Mouse (Mus musculus): ENCODE measurements around the gene Cd40. TPM values are rescaled to one million over a fixed set of nuclear protein-coding genes. Genes with fewer than 3 reads are reported as not detected.

Gene Cd40
- polyA plus RNA-seq, 2 experiments = 2.4 to 3.0 TPM

GRCm38 (mm10) chr2:165106585-165106984 lies 51.2 kb downstream of the Cd40 start:
- 27% methylated on average over 18 of the region's 18 CpGs for WGBS (ENCODE audit: insufficient replicate concordance)
- no peaks in the 10 kb centered on the region for H3K36me3 ChIP-seq (replicated peaks; ENCODE audit: control insufficient read depth, insufficient read depth, low read depth)
- H3K9ac ChIP-seq (replicated peaks) = no peak overlapping the region
- no peak for ATAC-seq (ENCODE audit: insufficient read depth)
- no peaks in the 10 kb centered on the region for H3K4me1 ChIP-seq (replicated peaks; ENCODE audit: control insufficient read depth in 2 of 2, insufficient read depth in 2 of 2, low read length in 1 of 2)
- H3K4me2 ChIP-seq (ENCODE audit: low read depth) = no peak overlapping the region
- no peak overlapping the region for H3K27ac ChIP-seq
- peaks cover 14% of the 10 kb centered on the region for H3K27me3 ChIP-seq (ENCODE audit: control insufficient read depth, insufficient read depth, low read length)
- DNase-seq (ENCODE audit: low read depth in 3 of 3, low spot score in 3 of 3) = no peak
- no peak for TF ChIP-seq CTCF (IDR thresholded peaks at IDR 0.05; ENCODE audit: low read depth)
- TF ChIP-seq EP300 (IDR thresholded peaks at IDR 0.05; ENCODE audit: low read depth) = no peak
- no peaks in the 10 kb centered on the region for H3K9me3 ChIP-seq (ENCODE audit: control insufficient read depth, low read length)
- no peak overlapping the region for H3K4me3 ChIP-seq (ENCODE audit: insufficient read depth in 1 of 2, low read depth in 2 of 2, low read length in 2 of 2)

GRCm38 (mm10) chr2:165112149-165112548 lies 56.7 kb downstream of the Cd40 start:
- H3K4me3 ChIP-seq (ENCODE audit: insufficient read depth in 1 of 2, low read depth in 2 of 2, low read length in 2 of 2) = no peak overlapping the region
- ATAC-seq (ENCODE audit: insufficient read depth) = 0 out of 2 replicates have a peak, but pooled peaks have one; percentile 33
- H3K4me1 ChIP-seq (replicated peaks; ENCODE audit: control insufficient read depth in 2 of 2, insufficient read depth in 2 of 2, low read length in 1 of 2) = no peaks in the 10 kb centered on the region
- peaks cover 34% of the 10 kb centered on the region for H3K27me3 ChIP-seq (ENCODE audit: control insufficient read depth, insufficient read depth, low read length)
- no peak overlapping the region for H3K9ac ChIP-seq (replicated peaks)
- TF ChIP-seq EP300 (IDR thresholded peaks at IDR 0.05; ENCODE audit: low read depth) (no peak), CTCF (IDR thresholded peaks at IDR 0.05; ENCODE audit: low read depth) (peak; percentile 79)
- H3K27ac ChIP-seq = no peak overlapping the region
- no peak overlapping the region for H3K4me2 ChIP-seq (ENCODE audit: low read depth)
- no peaks in the 10 kb centered on the region for H3K9me3 ChIP-seq (ENCODE audit: control insufficient read depth, low read length)
- H3K36me3 ChIP-seq (replicated peaks; ENCODE audit: control insufficient read depth, insufficient read depth, low read depth) = no peaks in the 10 kb centered on the region
- DNase-seq (ENCODE audit: low read depth in 3 of 3, low spot score in 3 of 3) = peak; percentile 45 to 50 (median 46)
- under 1% methylated on average over 53 of the region's 54 CpGs for WGBS (ENCODE audit: insufficient replicate concordance)

GRCm38 (mm10) chr2:165113733-165114132 lies 58.3 kb downstream of the Cd40 start:
- ATAC-seq (ENCODE audit: insufficient read depth) (peak; percentile 45; the same call in 1 of the 2 replicates), DNase-seq (ENCODE audit: low read depth in 3 of 3, low spot score in 3 of 3) (no peak)
- no peak overlapping the region for H3K4me3 ChIP-seq (ENCODE audit: insufficient read depth in 1 of 2, low read depth in 2 of 2, low read length in 2 of 2)
- no peak overlapping the region for H3K4me2 ChIP-seq (ENCODE audit: low read depth)
- TF ChIP-seq CTCF (IDR thresholded peaks at IDR 0.05; ENCODE audit: low read depth) (no peak), EP300 (IDR thresholded peaks at IDR 0.05; ENCODE audit: low read depth) (no peak)
- H3K27ac ChIP-seq = no peak overlapping the region
- no peaks in the 10 kb centered on the region for H3K36me3 ChIP-seq (replicated peaks; ENCODE audit: control insufficient read depth, insufficient read depth, low read depth)
- no peak overlapping the region for H3K9ac ChIP-seq (replicated peaks)
- no peaks in the 10 kb centered on the region for H3K9me3 ChIP-seq (ENCODE audit: control insufficient read depth, low read length)
- no peaks in the 10 kb centered on the region for H3K4me1 ChIP-seq (replicated peaks; ENCODE audit: control insufficient read depth in 2 of 2, insufficient read depth in 2 of 2, low read length in 1 of 2)
- 14% methylated on average over 11 of the region's 11 CpGs for WGBS (ENCODE audit: insufficient replicate concordance)
- H3K27me3 ChIP-seq (ENCODE audit: control insufficient read depth, insufficient read depth, low read length) = peaks cover 34% of the 10 kb centered on the region

DNA sequence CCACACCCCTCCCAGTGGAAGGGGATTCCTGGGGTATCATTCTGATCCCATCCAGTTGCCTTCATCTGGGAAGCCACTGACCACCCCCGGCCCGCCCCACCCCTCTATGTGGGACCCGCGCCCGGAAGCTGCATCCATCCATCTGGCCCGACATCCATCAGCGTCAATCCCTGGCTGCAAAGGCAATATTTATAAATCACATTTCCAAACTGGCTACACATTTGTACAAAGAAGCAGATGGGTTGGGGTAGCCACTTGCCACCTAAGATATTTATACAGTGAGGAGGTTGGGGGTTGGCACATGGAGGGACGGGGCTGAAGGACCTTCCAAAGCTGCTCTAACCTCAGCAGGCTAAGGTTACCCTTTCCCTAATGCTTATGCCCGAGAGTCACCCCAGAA lies 65.3 kb downstream of the Cd40 start:
- no peaks in the 10 kb centered on the region for H3K36me3 ChIP-seq (replicated peaks; ENCODE audit: control insufficient read depth, insufficient read depth, low read depth)
- H3K9me3 ChIP-seq (ENCODE audit: control insufficient read depth, low read length) = no peaks in the 10 kb centered on the region
- no peak overlapping the region for H3K9ac ChIP-seq (replicated peaks)
- no peak overlapping the region for H3K27ac ChIP-seq
- no peaks in the 10 kb centered on the region for H3K4me1 ChIP-seq (replicated peaks; ENCODE audit: control insufficient read depth in 2 of 2, insufficient read depth in 2 of 2, low read length in 1 of 2)
- DNase-seq (ENCODE audit: low read depth in 3 of 3, low spot score in 3 of 3) (no peak), ATAC-seq (ENCODE audit: insufficient read depth) (no peak)
- WGBS (ENCODE audit: insufficient replicate concordance) = 60% methylated on average over 9 of the region's 9 CpGs
- H3K27me3 ChIP-seq (ENCODE audit: control insufficient read depth, insufficient read depth, low read length) = no peaks in the 10 kb centered on the region; the same call in 1 of the 2 replicates
- no peak overlapping the region for H3K4me2 ChIP-seq (ENCODE audit: low read depth)
- H3K4me3 ChIP-seq (ENCODE audit: insufficient read depth in 1 of 2, low read depth in 2 of 2, low read length in 2 of 2) = no peak overlapping the region
- TF ChIP-seq CTCF (IDR thresholded peaks at IDR 0.05; ENCODE audit: low read depth) = no peak

GRCm38 (mm10) chr2:165121206-165121840 lies 65.9 kb downstream of the Cd40 start:
- 26% methylated on average over 10 of the region's 10 CpGs for WGBS (ENCODE audit: insufficient replicate concordance)
- Histone ChIP-seq H3K4me1 (replicated peaks; ENCODE audit: control insufficient read depth in 2 of 2, insufficient read depth in 2 of 2, low read length in 1 of 2) (no peaks in the 10 kb centered on the region), H3K9ac (replicated peaks) (no peak overlapping the region), H3K4me2 (ENCODE audit: low read depth) (no peak overlapping the region), H3K4me3 (ENCODE audit: insufficient read depth in 1 of 2, low read depth in 2 of 2, low read length in 2 of 2) (no peak overlapping the region), H3K27ac (no peak overlapping the region), H3K9me3 (ENCODE audit: control insufficient read depth, low read length) (no peaks in the 10 kb centered on the region), H3K36me3 (replicated peaks; ENCODE audit: control insufficient read depth, insufficient read depth, low read depth) (no peaks in the 10 kb centered on the region), H3K27me3 (ENCODE audit: control insufficient read depth, insufficient read depth, low read length) (no peaks in the 10 kb centered on the region)
- ATAC-seq (ENCODE audit: insufficient read depth) (no peak), DNase-seq (ENCODE audit: low read depth in 3 of 3, low spot score in 3 of 3) (no peak)
- TF ChIP-seq EP300 (IDR thresholded peaks at IDR 0.05; ENCODE audit: low read depth) (no peak), CTCF (IDR thresholded peaks at IDR 0.05; ENCODE audit: low read depth) (no peak)

Other genes with a start within 250 kb of the Cd40 start
- 2.0 and 2.6 TPM in 2 replicates for gene Zswim1, start 232.9 kb upstream of the Cd40 start, polyA plus RNA-seq (2012; rRNA removed)
- 3.6 and 4.6 TPM in 2 replicates for gene Zswim1, start 232.9 kb upstream of the Cd40 start, polyA plus RNA-seq (2014; fragmentation: Nextera tagmentation; extraction: Ambion mirVana)
- not detected in 2 replicates for gene Spata25, start 227.1 kb upstream of the Cd40 start, polyA plus RNA-seq (2012; rRNA removed)
- gene Spata25, start 227.1 kb upstream of the Cd40 start, polyA plus RNA-seq (2014; fragmentation: Nextera tagmentation; extraction: Ambion mirVana) = not detected in 2 replicates
- gene Ctsa, start 222.8 kb upstream of the Cd40 start, polyA plus RNA-seq (2012; rRNA removed) = 69.5 and 82.7 TPM in 2 replicates
- gene Ctsa, start 222.8 kb upstream of the Cd40 start, polyA plus RNA-seq (2014; fragmentation: Nextera tagmentation; extraction: Ambion mirVana) = 59.4 and 60.8 TPM in 2 replicates
- gene Neurl2, start 222.2 kb upstream of the Cd40 start, polyA plus RNA-seq (2012; rRNA removed) = 0.70 and 1.2 TPM in 2 replicates
- gene Neurl2, start 222.2 kb upstream of the Cd40 start, polyA plus RNA-seq (2014; fragmentation: Nextera tagmentation; extraction: Ambion mirVana) = 1.0 and 1.5 TPM in 2 replicates
- gene Pltp, start 197.9 kb upstream of the Cd40 start, polyA plus RNA-seq (2012; rRNA removed) = 8.4 and 9.6 TPM in 2 replicates
- 7.6 and 10.0 TPM in 2 replicates for gene Pltp, start 197.9 kb upstream of the Cd40 start, polyA plus RNA-seq (2014; fragmentation: Nextera tagmentation; extraction: Ambion mirVana)
- gene Pcif1, start 176.3 kb upstream of the Cd40 start, polyA plus RNA-seq (2012; rRNA removed) = 19.6 and 20.2 TPM in 2 replicates
- gene Pcif1, start 176.3 kb upstream of the Cd40 start, polyA plus RNA-seq (2014; fragmentation: Nextera tagmentation; extraction: Ambion mirVana) = 37.5 and 43.4 TPM in 2 replicates
- gene Zfp335, start 143.9 kb upstream of the Cd40 start, polyA plus RNA-seq (2012; rRNA removed) = 8.8 and 10.1 TPM in 2 replicates
- gene Zfp335, start 143.9 kb upstream of the Cd40 start, polyA plus RNA-seq (2014; fragmentation: Nextera tagmentation; extraction: Ambion mirVana) = 4.0 and 5.2 TPM in 2 replicates
- gene Mmp9, start 114.8 kb upstream of the Cd40 start, polyA plus RNA-seq (2012; rRNA removed) = 0.97 and 1.00 TPM in 2 replicates
- gene Mmp9, start 114.8 kb upstream of the Cd40 start, polyA plus RNA-seq (2014; fragmentation: Nextera tagmentation; extraction: Ambion mirVana) = 0.76 and 1.2 TPM in 2 replicates
- gene Slc12a5, start 94.8 kb upstream of the Cd40 start, polyA plus RNA-seq (2012; rRNA removed) = 0.42 and 0.60 TPM in 2 replicates
- 0.10 and 0.24 TPM in 2 replicates for gene Slc12a5, start 94.8 kb upstream of the Cd40 start, polyA plus RNA-seq (2014; fragmentation: Nextera tagmentation; extraction: Ambion mirVana)
- 11.7 and 13.5 TPM in 2 replicates for gene Ncoa5, start 20.8 kb upstream of the Cd40 start, polyA plus RNA-seq (2012; rRNA removed)
- gene Ncoa5, start 20.8 kb upstream of the Cd40 start, polyA plus RNA-seq (2014; fragmentation: Nextera tagmentation; extraction: Ambion mirVana) = 11.6 TPM in 2 replicates
- gene 1700025C18Rik, start 35.1 kb downstream of the Cd40 start, polyA plus RNA-seq (2012; rRNA removed) = not detected in 2 replicates
- not detected in 2 replicates for gene 1700025C18Rik, start 35.1 kb downstream of the Cd40 start, polyA plus RNA-seq (2014; fragmentation: Nextera tagmentation; extraction: Ambion mirVana)
- gene Cdh22, start 179.2 kb downstream of the Cd40 start, polyA plus RNA-seq (2012; rRNA removed) = 0.02 TPM in 2 replicates
- gene Cdh22, start 179.2 kb downstream of the Cd40 start, polyA plus RNA-seq (2014; fragmentation: Nextera tagmentation; extraction: Ambion mirVana) = not detected in 2 replicates
- 20.4 and 28.3 TPM in 2 replicates for gene Slc35c2, start 232.2 kb downstream of the Cd40 start, polyA plus RNA-seq (2012; rRNA removed)
- 27.3 and 31.3 TPM in 2 replicates for gene Slc35c2, start 232.2 kb downstream of the Cd40 start, polyA plus RNA-seq (2014; fragmentation: Nextera tagmentation; extraction: Ambion mirVana)